Mouse (Mus musculus) midbrain, embryonic 16.5 days (tissue): Measurements from ENCODE around the gene Gm20458. TPM values are rescaled to one million over a fixed set of nuclear protein-coding genes. Genes with fewer than 3 reads are reported as not detected.

ENCODE experiments used
- ATAC-seq: fragments of 200-750 bp; cut with Nextera tagmentation; 2 replicates; pipeline ENCODE4 v1.8.0; 2017; ENCODE audit warnings: moderate TSS enrichment
- H3K27ac ChIP-seq: fragments of 300-500 bp; sonication (generic); 2 replicates; pipeline ENCODE4 v1.5.1; 2014; ENCODE audit warnings: mild to moderate bottlenecking, low read length, mixed read lengths
- H3K27me3 ChIP-seq: fragments of 300-500 bp; sonication (generic); 2 replicates; pipeline ENCODE4 v1.6.1; 2014; ENCODE audit warnings: low read depth, low read length, mixed read lengths; ENCODE audit not compliant: control insufficient read depth, insufficient read depth
- H3K36me3 ChIP-seq: fragments of 300-500 bp; sonication (generic); 2 replicates; pipeline ENCODE4 v1.6.1; 2014; ENCODE audit warnings: mild to moderate bottlenecking, low read length, moderate library complexity, mixed read lengths; ENCODE audit not compliant: control insufficient read depth, insufficient read depth
- H3K4me1 ChIP-seq: fragments of 300-500 bp; sonication (generic); 2 replicates; pipeline ENCODE4 v1.6.1; 2014; ENCODE audit warnings: mild to moderate bottlenecking, low read length, mixed read lengths; ENCODE audit not compliant: control insufficient read depth, insufficient read depth
- H3K4me2 ChIP-seq: fragments of 300-500 bp; sonication (generic); 2 replicates; pipeline ENCODE4 v1.6.1; 2014; ENCODE audit warnings: mild to moderate bottlenecking, low read length, mixed read lengths
- H3K4me3 ChIP-seq: fragments of 300-500 bp; sonication (generic); 2 replicates; pipeline ENCODE4 v1.5.1; 2014; ENCODE audit warnings: low read depth, mild to moderate bottlenecking, low read length, moderate library complexity, mixed read lengths
- H3K9ac ChIP-seq: fragments of 300-500 bp; sonication (generic); 2 replicates; pipeline ENCODE4 v1.6.1; 2014; ENCODE audit warnings: low read depth, low read length, mixed read lengths
- H3K9me3 ChIP-seq: fragments of 300-500 bp; sonication (generic); replicated peaks from 2 replicates; pipeline ENCODE4 v1.6.1; 2014; ENCODE audit warnings: mild to moderate bottlenecking, low read length, mixed read lengths; ENCODE audit not compliant: control insufficient read depth, poor library complexity, severe bottlenecking
- WGBS: fragments of 180-500 bp; shearing (Covaris S2); extraction: QIAGEN DNeasy Blood & Tissue Kit; methylation state at CpG from one replicate; pipeline ENCODE4 v1.1.7; 2014; 5-methylcytosine and 5-hydroxymethylcytosine counted together
- polyA plus RNA-seq: library from polyadenylated mRNA; unstranded; fragments of >200 nt; fragmentation: Nextera tagmentation; extraction: Ambion mirVana; gene quantifications from 2 replicates; pipeline ENCODE4 v1.2.1, GENCODE M21; 2015

The Gm20458 gene
- polyA plus RNA-seq, 1 experiment from 2014 or later, result 7.5 TPM

GRCm38 (mm10) chr2:164528557-164528956, 67.8 kb downstream of the Gm20458 start:
- Histone ChIP-seq H3K36me3 (no peaks in the 10 kb centered on the region), H3K27ac (no peak overlapping the region), H3K9me3 (0 out of 2 replicates have a peak, but pooled peaks cover 2% of the 10 kb centered on the region), H3K27me3 (no peaks in the 10 kb centered on the region), H3K4me3 (no peak overlapping the region), H3K4me1 (no peaks in the 10 kb centered on the region), H3K4me2 (no peak overlapping the region), H3K9ac (no peak overlapping the region)
- WGBS, result 68% methylated on average over 5 of the region's 5 CpGs
- no peak for ATAC-seq

GRCm38 (mm10) chr2:164531169-164531568, 70.4 kb downstream of the Gm20458 start:
- no peak for ATAC-seq
- Histone ChIP-seq H3K36me3 (no peaks in the 10 kb centered on the region), H3K9me3 (no peaks in the 10 kb centered on the region), H3K4me3 (no peak overlapping the region), H3K4me1 (no peaks in the 10 kb centered on the region), H3K27ac (no peak overlapping the region), H3K4me2 (no peak overlapping the region), H3K27me3 (no peaks in the 10 kb centered on the region), H3K9ac (no peak overlapping the region)
- WGBS, result 2% methylated on average over 3 of the region's 3 CpGs

GRCm38 (mm10) chr2:164534315-164534714, 73.5 kb downstream of the Gm20458 start:
- WGBS, result 81% methylated on average over 10 of the region's 10 CpGs
- H3K27ac ChIP-seq, result no peak overlapping the region
- no peak overlapping the region for H3K4me2 ChIP-seq
- no peak for ATAC-seq
- H3K4me3 ChIP-seq, result no peak overlapping the region
- no peaks in the 10 kb centered on the region for H3K36me3 ChIP-seq
- no peaks in the 10 kb centered on the region for H3K27me3 ChIP-seq
- no peak overlapping the region for H3K9ac ChIP-seq
- no peaks in the 10 kb centered on the region for H3K4me1 ChIP-seq
- H3K9me3 ChIP-seq, result no peaks in the 10 kb centered on the region

- no peak overlapping the region for H3K27ac ChIP-seq
- H3K4me1 ChIP-seq, result no peaks in the 10 kb centered on the region
- no peak for ATAC-seq
- no peaks in the 10 kb centered on the region for H3K36me3 ChIP-seq
- no peak overlapping the region for H3K4me2 ChIP-seq
- H3K9ac ChIP-seq, result no peak overlapping the region
- WGBS, result 89% methylated on average over 4 of the region's 4 CpGs
- no peak overlapping the region for H3K4me3 ChIP-seq
- H3K27me3 ChIP-seq, result no peaks in the 10 kb centered on the region
- no peaks in the 10 kb centered on the region for H3K9me3 ChIP-seq
These were observed 76.2 kb downstream of the Gm20458 start for GRCm38 (mm10) chr2:164537003-164537402.

Other genes with a start within 250 kb of the Gm20458 start
- gene Wfdc15b, start 239.3 kb upstream of the Gm20458 start, polyA plus RNA-seq, result not detected in 2 replicates
- not detected in 2 replicates for gene Svs2, start 222.5 kb upstream of the Gm20458 start, polyA plus RNA-seq
- gene Svs3b, start 204.3 kb upstream of the Gm20458 start, polyA plus RNA-seq, result not detected in 2 replicates
- gene Svs4, start 182.5 kb upstream of the Gm20458 start, polyA plus RNA-seq, result not detected in 2 replicates
- not detected in 2 replicates for gene Svs3a, start 171.7 kb upstream of the Gm20458 start, polyA plus RNA-seq
- gene Svs6, start 144.2 kb upstream of the Gm20458 start, polyA plus RNA-seq, result not detected in 2 replicates
- not detected in 2 replicates for gene Svs5, start 128.2 kb upstream of the Gm20458 start, polyA plus RNA-seq
- not detected in 2 replicates for gene Slpi, start 71.9 kb upstream of the Gm20458 start, polyA plus RNA-seq
- 0.04 TPM in 1 of 2 replicates, not detected in the other for gene Rbpjl, start 57.8 kb upstream of the Gm20458 start, polyA plus RNA-seq
- gene Matn4, start 55.8 kb upstream of the Gm20458 start, polyA plus RNA-seq, result 0.93 and 1.1 TPM in 2 replicates
- 6.3 and 8.7 TPM in 2 replicates for gene Sdc4, start 17.1 kb upstream of the Gm20458 start, polyA plus RNA-seq
- 86.7 and 90.0 TPM in 2 replicates for gene Sys1, start 4.0 kb upstream of the Gm20458 start, polyA plus RNA-seq
- gene Trp53tg5, start 12.8 kb downstream of the Gm20458 start, polyA plus RNA-seq, result not detected in 2 replicates
- 16.6 and 17.8 TPM in 2 replicates for gene Dbndd2, start 25.1 kb downstream of the Gm20458 start, polyA plus RNA-seq
- 87.7 and 97.0 TPM in 2 replicates for gene Pigt, start 36.6 kb downstream of the Gm20458 start, polyA plus RNA-seq
- gene Wfdc2, start 101.4 kb downstream of the Gm20458 start, polyA plus RNA-seq, result 2.3 and 2.5 TPM in 2 replicates
- gene Spint3, start 112.5 kb downstream of the Gm20458 start, polyA plus RNA-seq, result not detected in 2 replicates
- gene Wfdc6a, start 124.5 kb downstream of the Gm20458 start, polyA plus RNA-seq, result not detected in 2 replicates
- gene Eppin, start 132.6 kb downstream of the Gm20458 start, polyA plus RNA-seq, result not detected in 2 replicates
- not detected in 2 replicates for gene Wfdc6b, start 152.6 kb downstream of the Gm20458 start, polyA plus RNA-seq
- not detected in 2 replicates for gene Wfdc8, start 152.7 kb downstream of the Gm20458 start, polyA plus RNA-seq
- gene Wfdc16, start 177.8 kb downstream of the Gm20458 start, polyA plus RNA-seq, result not detected in 2 replicates
- gene Wfdc10, start 195.1 kb downstream of the Gm20458 start, polyA plus RNA-seq, result not detected in 2 replicates
- not detected in 2 replicates for gene Wfdc9, start 195.6 kb downstream of the Gm20458 start, polyA plus RNA-seq
- not detected in 2 replicates for gene Wfdc11, start 213.1 kb downstream of the Gm20458 start, polyA plus RNA-seq
- not detected in 2 replicates for gene Wfdc13, start 224.1 kb downstream of the Gm20458 start, polyA plus RNA-seq
- gene Spint4, start 237.5 kb downstream of the Gm20458 start, polyA plus RNA-seq, result not detected in 2 replicates